Mouse (Mus musculus) urinary bladder, postnatal 36 days (tissue): ENCODE data around the gene Kidins220.

Experiments
- DNase-seq, 2 experiments: peaks; one replicate each; pipeline ENCODE4 v3.0.0; 2022; ENCODE audit warnings: low spot score in 2 of 2, mixed read lengths in 1 of 2

Gene Kidins220

DNA sequence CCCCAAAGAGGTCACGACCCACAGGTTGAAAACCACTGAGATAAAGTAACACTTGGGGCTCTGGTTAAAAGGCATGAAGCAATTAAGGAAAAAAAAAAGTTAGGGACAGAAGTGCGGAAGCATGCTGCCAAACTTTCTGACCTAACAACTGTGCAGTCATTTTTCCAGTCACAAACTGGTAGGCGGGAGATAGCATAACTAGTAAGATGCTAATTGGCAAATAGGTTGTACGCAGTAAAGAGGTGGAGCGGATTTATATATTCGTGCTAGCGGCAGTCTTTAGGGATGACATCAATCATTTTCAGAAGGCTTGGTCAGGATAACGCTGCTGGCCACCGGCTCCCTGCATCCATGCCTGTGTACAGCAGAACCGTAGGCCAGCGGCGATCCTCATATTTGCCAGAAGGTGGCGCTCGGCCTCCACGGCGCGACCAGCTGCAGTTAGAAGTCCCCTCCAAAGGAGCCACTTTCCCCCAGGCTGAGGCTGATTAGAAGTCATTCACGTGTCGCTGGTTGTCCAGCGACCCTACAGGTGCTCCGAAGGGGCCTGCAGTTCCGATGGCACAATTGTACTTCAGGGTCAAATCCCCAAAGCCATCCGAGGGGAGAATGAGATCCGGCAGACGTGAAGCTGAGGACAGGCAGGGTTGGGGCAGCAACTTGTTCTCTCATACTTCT lies 117.4 kb downstream of the Kidins220 start:
- DNase-seq = peak; percentile 86 to 90

DNA sequence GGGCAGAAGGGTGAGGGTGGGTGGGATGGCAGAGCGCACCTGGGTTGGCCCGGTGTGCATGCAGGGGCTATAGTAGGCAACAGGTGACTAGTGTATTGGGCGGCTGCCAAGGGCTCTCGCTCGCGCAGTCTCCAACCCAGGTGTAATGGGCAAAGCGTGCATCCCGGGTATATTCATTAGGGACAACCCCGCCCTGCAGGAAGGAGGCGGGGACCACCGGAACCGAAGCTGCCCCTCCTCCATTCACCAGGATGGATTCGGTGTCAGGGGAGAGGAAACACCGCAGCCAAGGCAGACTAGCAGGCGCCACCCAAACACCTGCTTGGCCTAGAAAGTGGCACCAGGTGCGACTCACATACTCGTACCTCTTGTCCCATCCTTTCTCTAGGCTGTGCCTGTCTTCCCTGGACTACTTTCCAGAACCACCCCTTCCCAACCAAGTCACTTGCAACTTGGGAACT lies 118.1 kb downstream of the Kidins220 start:
- DNase-seq = peak; percentile 70 to 71

DNA sequence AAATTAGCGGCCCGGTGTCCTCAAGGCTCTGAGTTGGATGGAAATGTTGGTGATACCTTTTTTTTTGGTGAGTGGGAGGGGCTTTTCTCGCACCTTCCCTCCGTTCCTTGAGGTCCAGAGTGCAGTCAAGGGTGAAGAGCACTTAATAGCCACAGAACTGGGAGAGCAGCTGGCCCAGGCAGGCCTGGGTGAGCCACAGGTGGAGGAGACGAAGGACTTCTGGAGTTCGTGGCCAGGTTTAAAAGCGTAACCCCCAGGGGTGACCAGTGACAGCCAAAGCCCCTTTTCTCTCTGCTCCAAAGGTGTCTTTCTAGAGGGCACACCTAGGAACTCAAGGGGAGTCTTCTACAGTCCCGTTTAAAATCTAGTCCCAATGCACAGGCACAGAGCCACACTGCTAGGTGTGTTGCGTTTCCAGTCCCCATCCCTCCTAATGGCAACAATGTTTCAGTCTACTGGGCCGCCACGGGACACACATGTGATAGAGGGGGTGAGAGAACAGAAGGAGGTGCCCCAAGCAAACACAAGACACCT lies 118.6 kb downstream of the Kidins220 start:
- peak; percentile 4 to 10 for DNase-seq

GRCm38 (mm10) chr12:25094621-25095521 lies 120.1 kb downstream of the Kidins220 start:
- peak; percentile 13 to 20 for DNase-seq

DNA sequence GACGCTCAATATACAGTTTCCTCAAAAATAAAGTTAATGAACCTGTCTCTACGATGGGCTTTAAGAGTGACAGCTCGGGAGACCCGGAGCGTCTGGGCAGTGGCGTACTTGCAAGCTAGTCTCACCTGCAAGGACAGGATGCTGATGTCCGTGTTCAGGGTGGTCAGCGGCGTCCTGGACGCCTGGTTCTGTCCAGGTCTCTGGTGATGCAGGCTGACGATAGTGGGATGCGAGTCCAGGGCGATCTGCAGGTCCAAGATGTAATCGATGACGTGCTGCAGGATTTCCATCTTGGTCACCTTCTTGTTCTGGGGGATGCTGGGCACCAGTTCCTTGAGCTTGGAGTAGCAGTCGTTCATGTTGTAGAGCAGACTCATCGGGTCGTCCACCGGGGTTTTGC lies 120.8 kb downstream of the Kidins220 start:
- no peak for DNase-seq

DNA sequence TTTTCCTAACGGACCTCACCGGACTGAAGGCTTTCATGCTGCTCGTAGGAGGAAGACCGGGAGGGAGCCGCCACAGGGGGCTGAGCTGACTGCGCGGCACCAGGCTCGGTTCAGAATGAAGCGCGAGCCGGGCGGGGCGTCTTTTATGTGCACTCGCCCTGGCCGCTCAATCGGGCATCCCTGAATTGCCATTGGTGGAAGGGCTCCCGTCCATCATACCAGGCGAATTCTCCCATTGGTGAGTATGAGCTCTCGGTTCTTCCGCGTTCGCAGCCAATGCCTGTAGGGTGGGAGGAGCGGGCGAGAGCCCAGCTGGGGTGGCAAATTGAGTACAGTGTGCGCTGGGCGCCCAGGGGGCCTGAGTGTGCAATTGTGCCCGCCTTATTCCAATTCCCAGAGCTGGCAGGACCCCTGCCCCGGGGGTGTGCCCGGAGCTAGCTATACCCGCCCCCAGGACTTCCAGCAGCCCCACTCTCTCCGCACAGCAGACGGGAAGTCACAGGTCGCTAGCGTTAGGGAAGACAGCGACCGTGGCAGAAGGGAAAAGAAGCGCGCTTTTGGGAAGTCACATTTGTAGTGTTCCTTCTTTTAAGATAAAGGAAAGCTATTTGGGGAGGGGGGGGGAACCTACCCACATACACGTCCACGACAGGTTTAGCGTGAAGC lies 121.4 kb downstream of the Kidins220 start:
- peak; percentile 97 to 98 for DNase-seq

- peak in 1 of 2 experiments; percentile 10 for DNase-seq
These were observed 121.9 kb downstream of the Kidins220 start for GRCm38 (mm10) chr12:25096640-25097051.

DNA sequence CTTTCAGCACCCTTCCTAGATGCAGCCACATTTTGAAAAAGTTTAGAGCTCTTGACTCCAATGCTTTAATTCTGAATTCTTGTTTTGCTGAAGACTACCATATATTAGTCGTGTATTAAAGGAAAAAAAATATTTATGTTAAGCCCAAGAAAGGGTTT lies 122.2 kb downstream of the Kidins220 start, which contains the start of gene Id2:
Id2 (minus strand) TSS at position 89 of the 158 bp plus-strand sequence.
- no peak for DNase-seq

DNA sequence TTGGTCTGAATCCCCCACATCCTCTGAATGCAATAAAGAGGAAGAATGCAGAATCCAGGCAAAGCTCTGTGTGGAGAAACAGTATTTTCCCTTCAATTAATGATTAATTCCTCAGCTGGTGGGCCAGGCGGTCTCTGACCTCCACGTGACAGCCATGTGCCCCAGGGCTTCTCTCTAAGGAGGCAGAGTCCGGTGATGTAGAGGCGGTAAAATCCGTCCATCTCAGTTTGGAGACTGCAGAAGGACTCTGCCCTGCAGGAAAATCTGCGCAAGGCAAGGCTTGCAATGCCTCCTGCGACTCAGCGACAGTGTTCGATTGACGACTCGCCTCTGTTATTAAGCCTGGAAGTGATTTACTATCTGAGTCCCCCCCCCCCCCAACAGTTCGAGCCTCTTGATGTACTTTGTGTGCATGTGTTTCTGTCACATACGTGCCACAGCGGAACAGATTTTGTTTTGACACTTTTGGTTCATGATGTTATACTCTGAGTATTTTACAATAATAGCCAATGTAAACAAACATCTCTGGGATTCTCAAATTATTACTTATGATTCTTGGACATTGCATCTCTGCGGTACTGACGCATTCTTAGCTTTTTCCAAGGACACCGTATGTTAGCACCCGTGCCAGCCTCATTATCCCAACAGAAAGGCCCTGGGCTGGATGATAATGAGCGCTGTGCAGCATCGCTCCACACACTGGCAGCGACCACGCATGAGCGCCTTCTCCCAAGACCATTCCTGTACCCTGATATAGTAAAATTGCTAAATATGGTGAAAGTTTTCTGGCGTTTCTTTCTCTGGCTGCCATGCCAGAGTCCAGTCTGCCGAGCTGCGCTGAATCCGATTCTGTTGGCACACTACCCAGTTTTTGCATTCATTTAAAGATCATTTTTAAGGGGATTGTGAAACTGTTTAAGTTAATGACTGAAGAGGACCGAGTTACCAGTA lies 122.8 kb downstream of the Kidins220 start:
- DNase-seq = peak; percentile 23 to 32

GRCm38 (mm10) chr12:25098161-25098550 lies 123.4 kb downstream of the Kidins220 start:
- DNase-seq = no peak

DNA sequence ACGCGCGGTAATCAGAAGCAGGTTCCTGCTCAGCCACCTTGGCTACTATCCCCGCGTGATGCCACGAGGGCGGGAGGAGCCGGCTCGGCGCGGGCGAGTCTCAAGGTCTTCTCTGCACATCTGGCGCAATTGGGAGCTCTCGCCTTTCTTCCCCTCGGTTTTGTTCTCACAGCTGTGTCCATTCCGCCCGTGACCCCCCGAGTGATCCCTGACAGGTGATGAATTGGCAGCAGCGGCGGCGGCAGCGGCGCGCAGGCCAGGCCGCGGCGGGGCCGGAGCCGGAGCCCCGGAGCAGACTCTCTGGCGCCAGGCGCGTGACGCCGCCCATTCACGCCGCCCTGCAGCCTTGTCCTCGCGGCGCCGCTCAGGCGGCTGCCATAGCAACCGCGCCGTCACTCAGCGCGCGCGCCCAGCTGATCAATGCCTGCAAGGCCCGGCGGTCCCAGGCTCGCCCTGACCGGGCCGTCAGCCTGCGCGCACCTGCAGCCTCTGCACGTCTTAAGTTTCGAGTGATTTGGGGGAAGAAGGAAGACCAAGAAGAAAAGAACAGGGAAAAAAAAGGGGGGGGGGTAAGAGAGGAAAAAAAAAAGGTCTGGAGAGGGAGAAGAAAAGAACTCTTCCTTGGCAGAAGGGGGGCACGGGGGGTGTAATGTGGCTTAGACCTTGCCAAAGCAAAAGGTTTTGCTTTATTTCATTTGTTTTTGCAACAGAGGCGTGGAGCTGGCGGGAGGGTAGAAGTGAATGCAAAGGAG lies 124.0 kb downstream of the Kidins220 start:
- peak; percentile 96 for DNase-seq

DNA sequence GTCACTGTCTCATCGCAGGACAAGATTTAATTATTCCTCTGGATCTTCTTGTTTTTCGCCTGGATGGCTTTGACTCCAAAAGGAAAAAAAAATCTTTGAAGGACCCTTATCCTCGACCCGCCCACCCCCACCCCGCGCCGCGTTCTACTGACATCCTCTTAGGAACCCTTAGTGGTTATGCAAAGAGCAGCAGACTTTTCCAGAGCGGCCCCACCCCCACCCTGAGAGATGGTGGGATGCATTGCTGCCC lies 124.5 kb downstream of the Kidins220 start:
- peak in 1 of 2 experiments; percentile 42 for DNase-seq

DNA sequence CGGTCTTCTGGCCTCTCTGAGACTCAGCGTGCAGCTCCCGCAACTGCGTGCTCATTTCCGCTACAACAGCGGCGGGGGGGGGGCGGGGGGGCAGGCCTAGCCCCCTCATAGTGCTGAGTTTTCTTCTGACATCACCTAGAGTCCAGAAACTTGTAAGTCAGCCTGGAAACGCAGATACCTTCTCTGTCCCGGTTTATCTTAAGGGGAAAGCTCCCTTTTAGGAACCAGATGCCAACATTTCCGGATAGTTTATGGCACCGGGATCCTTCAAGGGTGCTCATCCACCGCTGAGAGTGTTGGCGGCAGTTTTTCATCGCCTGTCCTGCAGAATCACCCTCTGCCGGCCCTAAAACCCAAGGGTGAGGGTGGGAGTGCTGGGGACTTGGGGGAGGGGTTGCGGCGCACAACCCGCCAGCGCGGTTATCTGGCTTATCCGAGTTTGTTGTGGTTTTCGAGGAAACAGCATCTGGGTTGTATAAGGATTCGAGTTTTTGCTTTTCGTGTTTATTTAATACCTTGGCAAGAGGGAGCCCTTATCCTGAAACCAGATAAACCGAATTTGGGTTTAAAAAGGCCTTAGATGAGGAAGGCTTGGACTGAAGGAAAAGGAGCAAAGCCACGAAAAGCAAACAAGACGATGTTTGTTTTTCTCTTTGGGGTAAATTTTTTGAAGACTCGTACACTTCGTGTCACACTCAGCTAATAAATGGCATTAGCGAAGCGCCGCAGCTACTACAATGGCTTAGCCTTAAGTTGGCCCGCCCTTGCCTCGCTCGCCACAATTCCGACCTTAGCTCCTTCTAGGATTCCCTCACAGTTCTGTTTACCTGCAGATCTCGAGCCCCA lies 125.1 kb downstream of the Kidins220 start:
- DNase-seq = peak; percentile 59 to 61

GRCm38 (mm10) chr12:25100411-25101217 lies 125.9 kb downstream of the Kidins220 start:
- peak; percentile 60 to 68 for DNase-seq

DNA sequence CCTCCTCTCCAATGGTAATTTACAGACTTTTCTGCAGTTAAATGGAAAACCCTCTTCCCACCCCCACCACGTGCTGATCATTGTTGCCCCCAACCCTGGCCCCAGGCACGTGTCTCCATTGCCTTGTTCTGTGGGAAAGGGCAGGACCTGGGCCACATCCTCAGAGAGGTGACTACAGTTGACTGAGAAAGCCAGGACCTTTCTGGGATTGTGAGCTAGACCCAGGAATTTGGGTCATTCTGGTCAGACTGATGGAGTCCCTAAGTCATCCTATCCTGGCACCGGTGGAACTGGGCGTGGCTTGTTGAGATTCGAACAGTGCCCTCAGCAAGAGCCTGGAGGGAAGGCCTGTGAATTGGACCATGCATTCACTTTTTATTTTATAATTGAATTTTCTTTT lies 126.7 kb downstream of the Kidins220 start:
- peak; percentile 11 to 12 for DNase-seq

DNA sequence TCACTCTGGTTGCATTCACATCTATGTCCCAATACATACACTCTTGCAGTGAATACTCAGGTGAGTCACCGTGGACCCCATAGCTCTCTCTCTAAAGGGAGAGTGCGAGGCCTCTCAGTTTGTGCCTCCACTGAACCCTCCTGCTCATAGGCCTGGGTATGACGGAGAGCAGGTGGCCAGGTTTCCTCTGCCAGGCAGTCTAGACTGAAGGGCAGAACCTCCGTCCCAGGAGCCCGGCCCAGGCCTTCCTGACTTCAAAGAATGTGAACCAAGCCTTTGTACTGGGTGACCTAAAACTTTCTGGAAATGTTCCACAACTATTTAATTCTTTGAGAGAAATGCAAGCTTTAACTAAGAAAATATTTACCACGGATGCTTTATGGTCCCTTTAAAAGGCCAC lies 129.2 kb downstream of the Kidins220 start:
- DNase-seq = no peak

DNA sequence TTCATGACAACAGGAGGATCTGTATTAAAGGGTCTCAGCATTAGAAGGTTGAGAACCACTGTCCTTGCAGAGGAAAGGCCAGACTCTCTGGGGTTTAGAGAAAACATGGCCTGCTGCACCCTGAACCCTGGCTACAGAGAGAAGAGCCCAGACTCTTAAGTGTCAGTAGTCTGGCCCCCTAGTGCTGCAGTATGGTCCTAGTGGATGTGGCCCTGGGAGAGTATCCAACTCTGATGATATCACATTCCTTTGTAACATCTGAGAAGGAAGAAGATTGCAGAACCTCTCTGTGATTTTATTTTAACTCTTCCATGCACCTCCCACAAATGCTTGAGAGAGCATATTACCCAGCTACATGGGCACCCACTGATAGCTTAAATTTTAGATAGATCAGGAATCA lies 129.8 kb downstream of the Kidins220 start:
- no peak for DNase-seq

GRCm38 (mm10) chr12:25108865-25109264 lies 134.1 kb downstream of the Kidins220 start:
- no peak for DNase-seq
